Mouse (Mus musculus) lung, embryonic 14.5 days (tissue): Measurements from ENCODE around the gene Ptpn13. TPM values are rescaled to one million over a fixed set of nuclear protein-coding genes. Genes with fewer than 3 reads are reported as not detected.

ENCODE experiments used
- ATAC-seq: fragments of 200-750 bp; cut with Nextera tagmentation; 2 replicates; pipeline ENCODE4 v1.8.0; 2017; ENCODE audit warnings: mild to moderate bottlenecking, moderate TSS enrichment, moderate library complexity; ENCODE audit not compliant: insufficient read depth
- DNase-seq: peaks from one replicate; pipeline ENCODE4 v3.0.0-alpha.2; 2015
- H3K27ac ChIP-seq: fragments of 300-500 bp; sonication (generic); 2 replicates; pipeline ENCODE4 v1.5.1; 2014; ENCODE audit warnings: low read depth, mild to moderate bottlenecking, moderate library complexity
- H3K27me3 ChIP-seq: fragments of 300-500 bp; sonication (generic); 2 replicates; pipeline ENCODE4 v1.6.1; 2014; ENCODE audit warnings: low read length, control low read depth; ENCODE audit not compliant: insufficient read depth
- H3K36me3 ChIP-seq: fragments of 300-500 bp; sonication (generic); 2 replicates; pipeline ENCODE4 v1.6.1; 2014; ENCODE audit warnings: control low read depth; ENCODE audit not compliant: insufficient read depth
- H3K4me1 ChIP-seq: fragments of 300-500 bp; sonication (generic); 2 replicates; pipeline ENCODE4 v1.6.1; 2014; ENCODE audit warnings: antibody characterized with exemption, control low read depth; ENCODE audit not compliant: insufficient read depth
- H3K4me2 ChIP-seq: fragments of 300-500 bp; sonication (generic); 2 replicates; pipeline ENCODE4 v1.6.1; 2014; ENCODE audit warnings: mild to moderate bottlenecking
- H3K4me3 ChIP-seq: fragments of 300-500 bp; sonication (generic); 2 replicates; pipeline ENCODE4 v1.5.1; 2014; ENCODE audit warnings: low read depth, low read length
- H3K9ac ChIP-seq: fragments of 300-500 bp; sonication (generic); 2 replicates; pipeline ENCODE4 v1.6.1; 2014
- H3K9me3 ChIP-seq: fragments of 300-500 bp; sonication (generic); 2 replicates; pipeline ENCODE4 v1.6.1; 2016; ENCODE audit warnings: low read depth, low read length, control low read depth
- CTCF ChIP-seq: IDR thresholded peaks from 2 replicates; pipeline ENCODE4 v1.5.1; 2016; ENCODE audit warnings: antibody characterized with exemption, low read depth
- WGBS: fragments of 180-500 bp; shearing (Covaris S2); extraction: QIAGEN DNeasy Blood & Tissue Kit; methylation state at CpG from one replicate; pipeline ENCODE4 v1.1.7; 2014; 5-methylcytosine and 5-hydroxymethylcytosine counted together
- polyA plus RNA-seq: library from polyadenylated mRNA; unstranded; fragments of >200 nt; fragmentation: Nextera tagmentation; extraction: Ambion mirVana; gene quantifications from 2 replicates; pipeline ENCODE4 v1.2.1, GENCODE M21; 2014

Ptpn13 gene
- polyA plus RNA-seq, 1 experiment from 2014 or later: 16.2 TPM

GRCm38 (mm10) chr5:103458959-103459675, 34.1 kb downstream of the Ptpn13 start:
- DNase-seq (peak; percentile 30), ATAC-seq (peak; percentile 41; the same call in 1 of the 2 replicates)
- Histone ChIP-seq H3K4me3 (no peak overlapping the region), H3K36me3 (no peaks in the 10 kb centered on the region), H3K4me2 (no peak overlapping the region), H3K9me3 (no peaks in the 10 kb centered on the region), H3K27me3 (no peaks in the 10 kb centered on the region), H3K27ac (no peak overlapping the region), H3K4me1 (no peaks in the 10 kb centered on the region), H3K9ac (no peak overlapping the region)
- TF ChIP-seq CTCF: no peak
- WGBS: 69% methylated on average over 8 of the region's 8 CpGs

- H3K4me3 ChIP-seq: no peak overlapping the region
These were observed 35.9 kb downstream of the Ptpn13 start for GRCm38 (mm10) chr5:103460903-103461302.

GRCm38 (mm10) chr5:103463661-103464219, 38.7 kb downstream of the Ptpn13 start:
- no peaks in the 10 kb centered on the region for H3K4me1 ChIP-seq
- H3K4me2 ChIP-seq: no peak overlapping the region
- H3K27me3 ChIP-seq: no peaks in the 10 kb centered on the region
- ATAC-seq (no peak), DNase-seq (no peak)
- H3K9ac ChIP-seq: no peak overlapping the region
- H3K27ac ChIP-seq: no peak overlapping the region
- no peak for TF ChIP-seq CTCF
- no peaks in the 10 kb centered on the region for H3K9me3 ChIP-seq
- H3K36me3 ChIP-seq: no peaks in the 10 kb centered on the region
- no peak overlapping the region for H3K4me3 ChIP-seq
- 76% methylated on average over 10 of the region's 10 CpGs for WGBS

More at GRCm38 (mm10) chr5:103460903-103461302, 35.9 kb downstream of the Ptpn13 start:
- no peaks in the 10 kb centered on the region for H3K9me3 ChIP-seq
- no peak overlapping the region for H3K27ac ChIP-seq
- no peak overlapping the region for H3K4me2 ChIP-seq
- TF ChIP-seq CTCF: no peak
- H3K4me1 ChIP-seq: no peaks in the 10 kb centered on the region
- ATAC-seq (no peak), DNase-seq (no peak)
- 58% methylated on average over 6 of the region's 6 CpGs for WGBS
- H3K27me3 ChIP-seq: no peaks in the 10 kb centered on the region
- no peaks in the 10 kb centered on the region for H3K36me3 ChIP-seq
- no peak overlapping the region for H3K9ac ChIP-seq

- no peaks in the 10 kb centered on the region for H3K9me3 ChIP-seq
- no peaks in the 10 kb centered on the region for H3K36me3 ChIP-seq
- no peak for ATAC-seq
- H3K4me1 ChIP-seq: no peaks in the 10 kb centered on the region
- H3K27ac ChIP-seq: no peak overlapping the region
- WGBS: 74% methylated on average over 4 of the region's 4 CpGs
- H3K4me3 ChIP-seq: no peak overlapping the region
- no peak for TF ChIP-seq CTCF
- no peaks in the 10 kb centered on the region for H3K27me3 ChIP-seq
- H3K9ac ChIP-seq: no peak overlapping the region
- H3K4me2 ChIP-seq: no peak overlapping the region
- DNase-seq: no peak
These were observed 39.3 kb downstream of the Ptpn13 start for GRCm38 (mm10) chr5:103464329-103464728.

- Histone ChIP-seq H3K9me3 (no peaks in the 10 kb centered on the region), H3K36me3 (no peaks in the 10 kb centered on the region), H3K27ac (no peak overlapping the region), H3K4me1 (no peaks in the 10 kb centered on the region), H3K27me3 (no peaks in the 10 kb centered on the region), H3K4me3 (no peak overlapping the region), H3K4me2 (no peak overlapping the region), H3K9ac (no peak overlapping the region)
- 77% methylated on average over 10 of the region's 10 CpGs for WGBS
- TF ChIP-seq CTCF: no peak
- ATAC-seq (no peak), DNase-seq (no peak)
These were observed 39.8 kb downstream of the Ptpn13 start for GRCm38 (mm10) chr5:103464771-103465170.

- no peak for TF ChIP-seq CTCF
- ATAC-seq (no peak), DNase-seq (no peak)
- H3K27me3 ChIP-seq: no peaks in the 10 kb centered on the region
- no peak overlapping the region for H3K4me2 ChIP-seq
- no peak overlapping the region for H3K27ac ChIP-seq
- H3K4me3 ChIP-seq: no peak overlapping the region
- H3K4me1 ChIP-seq: no peaks in the 10 kb centered on the region
- H3K9me3 ChIP-seq: no peaks in the 10 kb centered on the region
- H3K36me3 ChIP-seq: no peaks in the 10 kb centered on the region
- 48% methylated on average over 5 of the region's 5 CpGs for WGBS
- H3K9ac ChIP-seq: no peak overlapping the region
These were observed 47.7 kb downstream of the Ptpn13 start for GRCm38 (mm10) chr5:103472670-103473069.

- H3K27ac ChIP-seq: no peak overlapping the region
- WGBS: 82% methylated on average over 11 of the region's 11 CpGs
These were observed 48.6 kb downstream of the Ptpn13 start for GRCm38 (mm10) chr5:103473467-103474096.

More at GRCm38 (mm10) chr5:103473467-103474096, 48.6 kb downstream of the Ptpn13 start:
- H3K4me3 ChIP-seq: no peak overlapping the region
- DNase-seq (no peak), ATAC-seq (no peak)
- no peaks in the 10 kb centered on the region for H3K27me3 ChIP-seq
- no peak for TF ChIP-seq CTCF
- H3K4me2 ChIP-seq: no peak overlapping the region
- H3K36me3 ChIP-seq: no peaks in the 10 kb centered on the region
- H3K9ac ChIP-seq: no peak overlapping the region
- H3K4me1 ChIP-seq: no peaks in the 10 kb centered on the region
- no peaks in the 10 kb centered on the region for H3K9me3 ChIP-seq
